Mouse (Mus musculus) embryonic facial prominence, embryonic 10.5 days (tissue): ENCODE data around the gene Slc2a5. TPM values are rescaled to one million over a fixed set of nuclear protein-coding genes. Genes with fewer than 3 reads are reported as not detected.

Experiments used
- DNase-seq: peaks from one replicate; pipeline ENCODE4 v3.0.0-alpha.2; 2017; ENCODE audit warnings: low spot score
- H3K27ac ChIP-seq: fragments of 300-500 bp; sonication (generic); replicated peaks from 2 replicates; pipeline ENCODE4 v1.5.1; 2016; ENCODE audit warnings: mild to moderate bottlenecking
- H3K27me3 ChIP-seq: fragments of 300-500 bp; sonication (generic); replicated peaks from 2 replicates; pipeline ENCODE4 v1.6.1; 2016; ENCODE audit warnings: low read depth, mild to moderate bottlenecking; ENCODE audit not compliant: poor library complexity, severe bottlenecking
- H3K36me3 ChIP-seq: fragments of 300-500 bp; sonication (generic); replicated peaks from 2 replicates; pipeline ENCODE4 v1.6.1; 2016; ENCODE audit warnings: mild to moderate bottlenecking, moderate library complexity
- H3K4me1 ChIP-seq: fragments of 300-500 bp; sonication (generic); 2 replicates; pipeline ENCODE4 v1.6.1; 2016
- H3K4me3 ChIP-seq: fragments of 300-500 bp; sonication (generic); 2 replicates; pipeline ENCODE4 v1.5.1; 2016; ENCODE audit warnings: mild to moderate bottlenecking, moderate library complexity
- H3K9me3 ChIP-seq: fragments of 300-500 bp; sonication (generic); 2 replicates; pipeline ENCODE4 v1.6.1; 2016; ENCODE audit warnings: mild to moderate bottlenecking
- WGBS: fragments of 180-500 bp; shearing (Covaris S2); methylation state at CpG from one replicate; pipeline ENCODE4 v1.1.7; 2016; 5-methylcytosine and 5-hydroxymethylcytosine counted together
- polyA plus RNA-seq: library from polyadenylated mRNA; unstranded; fragments of >200 nt; fragmentation: Nextera tagmentation; extraction: Ambion mirVana; gene quantifications from 2 replicates; pipeline ENCODE4 v1.2.1, GENCODE M21; 2016

The Slc2a5 gene
- 1.4 and 1.7 TPM in 2 replicates for polyA plus RNA-seq

DNA sequence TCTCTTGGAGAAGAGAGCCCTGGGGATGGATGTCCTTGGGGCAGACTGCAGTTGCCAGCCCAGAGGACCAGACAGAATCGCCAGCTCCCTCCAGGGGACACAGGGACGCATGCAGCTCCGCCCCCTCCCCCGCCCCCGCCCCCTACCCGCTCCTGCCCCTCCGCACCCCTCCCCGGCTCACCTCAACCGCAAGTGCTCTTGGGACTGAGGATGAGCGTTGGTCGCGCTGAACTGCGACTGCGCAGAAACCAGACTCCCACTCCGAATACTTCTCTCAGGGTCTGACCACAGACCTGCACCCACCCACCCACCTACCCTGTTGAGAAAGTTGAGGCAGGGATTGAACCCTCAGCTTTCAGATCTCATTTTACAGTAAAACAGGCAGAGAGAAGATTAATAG, at the start of gene Slc2a5:
Slc2a5 (plus strand) TSS at position 229 of the 400 bp plus-strand sequence.
- Histone ChIP-seq H3K27me3 (peaks cover 3% of the 10 kb centered on the region; the same call in 1 of the 2 replicates), H3K9me3 (no peaks in the 10 kb centered on the region), H3K4me3 (peak within 1 kb of the TSS; percentile 42), H3K27ac (peak within 1 kb of the TSS; percentile 52), H3K4me1 (peaks cover 28% of the 10 kb centered on the region), H3K36me3 (no peaks in the 10 kb centered on the region)
- 9% methylated on average over 15 of the region's 15 CpGs for WGBS
- peak; percentile 74 for DNase-seq

DNA sequence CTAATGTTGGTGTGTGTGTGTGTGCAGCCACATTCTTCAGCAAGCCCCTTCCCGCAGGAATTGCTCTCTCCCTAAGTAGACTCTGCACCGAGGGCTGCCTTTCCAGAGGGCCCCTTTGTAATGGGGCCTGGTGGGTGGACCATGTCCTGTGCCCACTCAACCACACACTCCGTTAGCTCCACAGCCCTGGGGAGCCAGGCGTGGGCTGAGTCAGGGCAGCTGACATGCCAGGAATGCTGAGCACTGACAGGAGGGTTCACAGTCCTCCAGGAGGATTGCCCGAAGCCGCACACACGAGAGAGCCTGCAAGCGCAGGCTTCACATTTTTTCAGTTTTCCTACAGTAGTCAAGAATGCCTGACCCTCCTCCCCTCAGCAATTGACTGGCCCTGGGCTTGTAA, 48.9 kb upstream of the Slc2a5 start:
- Histone ChIP-seq H3K36me3 (no peaks in the 10 kb centered on the region), H3K4me3 (no peak overlapping the region), H3K4me1 (peaks cover 18% of the 10 kb centered on the region), H3K27ac (no peak overlapping the region; the same call in 1 of the 2 replicates), H3K27me3 (peaks cover 4% of the 10 kb centered on the region; the same call in 1 of the 2 replicates), H3K9me3 (no peaks in the 10 kb centered on the region)
- DNase-seq: no peak
- WGBS: 56% methylated on average over 8 of the region's 8 CpGs

DNA sequence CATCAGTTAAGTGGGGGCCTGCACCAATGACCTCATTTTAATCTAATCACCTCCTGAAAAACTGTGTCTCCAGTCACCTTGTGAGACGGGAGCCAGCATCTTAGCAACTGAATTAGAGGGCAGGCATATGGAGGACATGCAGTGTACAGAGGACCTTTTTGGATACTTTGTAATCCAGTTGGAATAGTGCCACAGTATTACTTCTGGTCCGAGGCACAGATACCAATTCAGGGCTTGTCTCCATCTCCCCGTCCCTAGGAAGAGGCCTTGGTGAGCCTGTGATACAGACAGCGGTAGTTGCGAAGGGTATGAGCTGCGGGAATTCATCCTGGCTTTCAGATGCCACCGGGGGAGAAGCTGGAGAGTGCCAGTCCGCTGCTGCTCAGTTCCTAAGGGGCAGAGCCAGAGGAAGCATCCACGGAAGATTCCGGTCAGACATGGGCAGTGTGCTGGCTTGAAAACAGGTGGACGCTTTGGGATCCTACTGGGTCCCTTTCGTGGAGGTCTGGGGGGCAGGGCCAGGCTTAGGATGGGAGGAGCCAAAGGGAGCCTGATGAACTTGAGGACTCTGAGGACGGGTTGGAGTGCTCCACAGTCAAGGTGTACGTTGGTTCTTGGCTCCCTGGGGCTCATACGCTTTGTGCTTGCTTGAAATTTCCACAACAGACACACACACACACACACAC, 46.5 kb upstream of the Slc2a5 start:
- Histone ChIP-seq H3K9me3 (no peaks in the 10 kb centered on the region), H3K27ac (no peak overlapping the region), H3K4me1 (peaks cover 25% of the 10 kb centered on the region), H3K36me3 (no peaks in the 10 kb centered on the region), H3K27me3 (peaks cover 4% of the 10 kb centered on the region; the same call in 1 of the 2 replicates), H3K4me3 (no peak overlapping the region)
- DNase-seq: no peak
- 54% methylated on average over 15 of the region's 15 CpGs for WGBS

DNA sequence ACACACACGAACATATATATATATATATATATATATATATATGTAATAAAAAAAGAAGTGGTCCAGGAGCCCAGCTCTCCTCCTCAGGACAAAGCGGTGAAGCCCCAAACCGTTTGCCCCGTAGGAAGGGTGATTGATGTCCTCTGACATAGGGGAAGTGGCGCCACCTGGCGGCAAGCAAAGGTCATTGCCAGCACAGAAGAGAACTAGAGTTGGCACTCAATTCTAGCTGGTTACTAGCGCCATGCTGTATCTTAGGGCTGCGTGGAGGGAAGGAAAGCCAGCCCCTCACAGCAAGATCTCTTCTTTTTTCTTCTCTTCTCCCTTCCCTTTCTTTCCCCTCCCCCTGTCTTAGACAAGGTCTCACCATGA, 46.0 kb upstream of the Slc2a5 start:
- WGBS: 14% methylated on average over 8 of the region's 8 CpGs
- peak; percentile 64 for DNase-seq
- Histone ChIP-seq H3K4me3 (no peak overlapping the region), H3K36me3 (no peaks in the 10 kb centered on the region), H3K9me3 (no peaks in the 10 kb centered on the region), H3K27me3 (peaks cover 4% of the 10 kb centered on the region; the same call in 1 of the 2 replicates), H3K27ac (no peak overlapping the region), H3K4me1 (peaks cover 25% of the 10 kb centered on the region)

DNA sequence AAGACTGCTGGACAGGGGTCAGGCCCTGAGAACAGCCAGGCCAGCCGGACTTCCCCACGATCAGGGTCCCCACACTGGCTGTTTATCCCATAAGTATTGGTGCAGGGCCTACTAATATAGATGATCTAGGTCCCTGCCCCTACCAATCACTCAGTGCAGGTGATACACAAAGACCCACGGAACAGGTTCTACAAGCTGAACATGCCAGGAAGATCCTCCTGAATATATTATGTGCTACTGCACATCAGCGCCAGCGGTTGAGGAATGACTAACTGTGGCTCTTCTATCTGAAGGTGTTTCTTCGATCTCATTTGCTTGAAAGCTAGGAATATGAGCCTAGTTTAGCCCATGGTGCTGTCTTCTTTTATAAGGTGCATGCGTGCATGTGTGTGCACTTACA, 43.7 kb upstream of the Slc2a5 start:
- no peak for DNase-seq
- no peak overlapping the region for H3K27ac ChIP-seq
- H3K4me3 ChIP-seq: no peak overlapping the region
- H3K9me3 ChIP-seq: no peaks in the 10 kb centered on the region
- 81% methylated on average over 7 of the region's 7 CpGs for WGBS
- H3K36me3 ChIP-seq: no peaks in the 10 kb centered on the region
- peaks cover 9% of the 10 kb centered on the region for H3K4me1 ChIP-seq
- 0 out of 2 replicates have a peak, but pooled peaks cover 4% of the 10 kb centered on the region for H3K27me3 ChIP-seq

DNA sequence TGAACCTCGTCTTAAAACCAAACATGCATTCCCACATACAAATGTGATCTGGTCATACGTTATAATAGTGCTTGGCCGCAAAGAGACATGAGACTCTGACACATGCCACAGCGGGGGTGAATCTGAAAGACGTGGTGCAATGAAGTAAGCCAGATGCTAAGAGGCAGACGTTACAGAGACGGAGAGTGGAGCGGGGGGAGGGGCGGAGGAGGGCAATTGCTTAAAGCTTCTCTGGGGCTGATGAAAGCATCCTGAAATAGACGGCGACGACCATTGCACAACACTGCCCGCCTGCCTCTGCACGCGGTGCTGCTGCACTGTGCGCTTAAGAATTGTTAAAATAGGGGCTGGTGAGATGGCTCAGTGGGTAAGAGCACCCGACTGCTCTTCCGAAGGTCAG, 42.9 kb upstream of the Slc2a5 start:
- H3K27ac ChIP-seq: no peak overlapping the region
- no peaks in the 10 kb centered on the region for H3K9me3 ChIP-seq
- H3K4me3 ChIP-seq: no peak overlapping the region
- no peaks in the 10 kb centered on the region for H3K36me3 ChIP-seq
- no peak for DNase-seq
- H3K27me3 ChIP-seq: 0 out of 2 replicates have a peak, but pooled peaks cover 4% of the 10 kb centered on the region
- H3K4me1 ChIP-seq: peaks cover 7% of the 10 kb centered on the region
- WGBS: 44% methylated on average over 18 of the region's 18 CpGs

DNA sequence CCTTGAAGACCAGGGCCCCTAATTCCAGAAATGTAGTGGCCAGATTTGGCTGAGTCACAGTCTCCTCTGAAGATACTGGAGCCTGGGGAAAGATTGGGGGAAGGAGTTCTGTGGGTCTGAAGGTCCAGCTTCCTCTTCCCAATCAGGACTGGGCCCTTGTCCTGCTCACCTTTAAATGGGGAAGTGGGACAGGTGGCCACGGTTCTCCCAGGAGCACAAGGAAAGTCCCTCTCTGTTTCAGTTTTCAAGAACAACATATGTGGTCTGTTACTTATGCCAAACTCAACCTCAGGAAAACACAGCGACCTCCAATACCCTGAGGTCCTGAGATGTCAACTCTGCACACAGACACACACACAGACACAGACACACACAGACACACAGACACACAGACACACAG, 40.4 kb upstream of the Slc2a5 start:
- no peaks in the 10 kb centered on the region for H3K27me3 ChIP-seq
- WGBS: 83% methylated on average over 2 of the region's 2 CpGs
- H3K9me3 ChIP-seq: no peaks in the 10 kb centered on the region
- no peak overlapping the region for H3K4me3 ChIP-seq
- peaks cover 7% of the 10 kb centered on the region for H3K4me1 ChIP-seq
- no peak for DNase-seq
- no peak overlapping the region for H3K27ac ChIP-seq
- H3K36me3 ChIP-seq: no peaks in the 10 kb centered on the region

DNA sequence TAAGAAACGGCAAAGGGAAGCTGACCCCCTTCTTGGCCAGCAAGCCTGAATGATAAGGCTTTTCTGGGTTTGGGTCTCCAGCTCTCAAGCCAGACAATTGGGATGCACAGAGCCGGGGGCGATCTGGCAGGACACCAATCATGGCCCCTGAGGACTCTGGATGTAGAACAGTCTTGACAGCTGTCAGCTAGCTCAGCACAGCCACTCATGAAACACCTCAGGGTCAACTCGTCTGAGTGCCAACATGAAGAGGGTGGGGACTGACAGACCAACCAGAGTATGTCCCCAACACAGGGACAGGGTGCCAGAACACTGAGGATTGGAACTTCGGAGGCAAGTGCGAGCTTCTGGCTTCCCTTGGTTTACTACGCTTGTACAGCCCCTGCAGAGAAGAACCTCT, 39.8 kb upstream of the Slc2a5 start:
- no peak for DNase-seq
- Histone ChIP-seq H3K36me3 (no peaks in the 10 kb centered on the region), H3K9me3 (peaks cover 5% of the 10 kb centered on the region), H3K27me3 (no peaks in the 10 kb centered on the region), H3K27ac (no peak overlapping the region), H3K4me1 (peaks cover 7% of the 10 kb centered on the region), H3K4me3 (no peak overlapping the region)
- WGBS: 75% methylated on average over 7 of the region's 7 CpGs

DNA sequence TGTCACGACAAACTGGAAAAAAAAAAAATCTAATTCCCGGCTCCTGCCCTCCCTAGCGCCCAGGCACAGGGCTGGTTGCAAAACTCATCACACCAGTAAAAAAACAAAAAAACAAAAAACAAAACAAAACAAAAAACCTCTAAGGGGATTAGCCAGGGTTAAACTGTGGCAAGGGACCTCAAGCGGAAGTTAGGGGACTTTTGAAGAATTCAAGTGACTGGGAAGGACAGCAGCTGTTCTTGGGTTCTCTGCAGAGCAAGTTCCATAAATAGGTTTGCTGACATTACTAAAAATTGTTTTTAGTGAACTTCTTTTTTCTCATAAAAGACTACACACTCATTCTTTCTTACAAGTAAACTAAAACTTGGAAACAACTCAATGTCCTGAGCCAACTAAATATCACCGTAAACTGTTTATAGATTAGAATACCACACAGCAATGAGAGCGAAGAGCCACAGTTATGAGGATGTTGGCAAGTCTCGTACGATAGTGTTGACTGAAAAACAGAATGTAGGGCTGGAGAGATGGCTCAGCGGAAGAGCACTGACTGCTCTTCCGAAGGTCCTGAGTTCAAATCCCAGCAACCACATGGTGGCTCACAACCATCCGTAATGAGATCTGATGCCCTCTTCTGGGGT, 38.6 kb upstream of the Slc2a5 start:
- Histone ChIP-seq H3K4me3 (no peak overlapping the region), H3K27ac (no peak overlapping the region), H3K27me3 (no peaks in the 10 kb centered on the region), H3K9me3 (peaks cover 5% of the 10 kb centered on the region), H3K4me1 (peaks cover 7% of the 10 kb centered on the region), H3K36me3 (no peaks in the 10 kb centered on the region)
- WGBS: 89% methylated on average over 11 of the region's 11 CpGs
- no peak for DNase-seq

DNA sequence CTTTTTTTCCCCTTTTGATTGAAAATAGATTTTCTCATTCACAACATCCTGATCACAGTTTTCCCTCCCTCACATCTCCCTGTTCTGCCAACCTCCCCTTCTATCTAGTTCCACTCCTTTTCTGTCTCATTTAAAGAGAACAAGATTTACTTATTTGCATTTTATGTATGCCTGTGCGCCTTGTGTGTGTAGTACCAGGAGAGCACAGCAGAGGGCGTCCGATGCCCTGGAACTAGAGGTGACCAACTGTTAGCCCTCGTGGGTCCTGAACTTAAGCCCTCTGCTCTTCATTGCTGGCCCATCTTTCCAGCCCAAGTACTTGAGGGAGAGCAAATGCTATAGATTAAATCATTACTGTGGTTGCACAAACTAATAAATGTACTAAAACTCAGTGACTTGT, 33.7 kb upstream of the Slc2a5 start:
- H3K27me3 ChIP-seq: peaks cover 29% of the 10 kb centered on the region
- no peak overlapping the region for H3K4me3 ChIP-seq
- 79% methylated on average over 4 of the region's 4 CpGs for WGBS
- H3K27ac ChIP-seq: no peak overlapping the region
- H3K4me1 ChIP-seq: peaks cover 27% of the 10 kb centered on the region
- H3K9me3 ChIP-seq: peaks cover 5% of the 10 kb centered on the region
- no peaks in the 10 kb centered on the region for H3K36me3 ChIP-seq
- DNase-seq: no peak

DNA sequence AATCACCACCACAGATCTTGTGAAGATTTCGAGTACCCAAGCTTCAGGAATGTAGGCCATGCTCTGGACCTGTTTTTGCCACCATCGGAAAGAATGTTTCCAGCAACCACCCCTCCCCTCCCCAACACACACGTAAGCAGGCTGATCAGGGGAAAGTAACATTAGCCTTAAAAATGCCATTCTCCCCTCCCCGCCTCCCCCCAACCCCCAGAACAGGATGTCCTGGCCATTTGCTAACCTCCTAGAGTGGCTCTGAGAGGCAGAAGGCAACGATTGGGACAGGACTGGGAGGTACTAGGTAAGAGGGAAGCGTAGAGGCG, 32.3 kb upstream of the Slc2a5 start:
- Histone ChIP-seq H3K9me3 (peaks cover 5% of the 10 kb centered on the region), H3K27ac (peak overlapping the region; percentile 77), H3K4me1 (peaks cover 27% of the 10 kb centered on the region), H3K27me3 (peaks cover 43% of the 10 kb centered on the region), H3K36me3 (no peaks in the 10 kb centered on the region), H3K4me3 (peak overlapping the region; percentile 72)
- DNase-seq: no peak
- 2% methylated on average over 7 of the region's 7 CpGs for WGBS

DNA sequence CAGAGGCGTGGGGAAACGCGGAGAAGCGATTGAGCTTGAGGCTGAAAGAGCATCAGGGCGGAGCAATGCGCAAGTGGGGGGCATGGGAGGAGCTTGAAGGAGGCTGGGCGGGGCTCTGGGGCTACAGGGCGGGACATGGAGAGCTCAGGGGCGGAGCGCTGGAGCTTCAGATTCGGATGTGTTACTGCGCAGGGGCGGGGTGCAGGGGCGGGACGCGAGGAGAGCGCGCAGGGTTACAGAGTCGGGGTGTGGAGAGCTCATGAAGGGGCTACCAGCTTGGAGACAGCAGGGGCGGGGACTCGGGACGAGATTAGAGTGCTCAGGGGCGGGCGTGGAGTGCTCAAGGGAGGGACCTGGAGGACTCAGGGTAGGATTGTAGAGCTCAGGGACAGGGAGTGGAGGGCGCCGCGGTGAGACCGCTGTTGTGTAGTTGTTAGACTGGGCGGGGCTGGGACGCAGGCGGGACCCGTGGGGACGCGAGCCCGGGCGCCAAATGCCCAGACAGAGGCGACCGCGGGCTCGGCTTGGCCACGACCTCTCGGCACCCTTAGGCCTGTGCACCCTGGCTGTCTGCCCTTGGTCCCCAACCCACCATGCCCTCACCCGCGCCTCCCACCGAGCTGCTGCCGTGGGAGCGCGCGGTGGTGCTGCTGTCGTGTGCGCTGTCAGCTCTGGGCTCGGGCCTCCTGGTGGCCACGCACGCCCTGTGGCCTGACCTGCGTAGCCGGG, 31.8 kb upstream of the Slc2a5 start, which contains the start of gene Gpr157:
Gpr157 (plus strand) TSS at position 205 of the 729 bp plus-strand sequence.
- Histone ChIP-seq H3K27ac (peak within 1 kb of the TSS; percentile 77), H3K9me3 (peaks cover 5% of the 10 kb centered on the region), H3K4me1 (peaks cover 27% of the 10 kb centered on the region), H3K27me3 (peaks cover 48% of the 10 kb centered on the region), H3K36me3 (no peaks in the 10 kb centered on the region), H3K4me3 (peak within 1 kb of the TSS; percentile 72)
- WGBS: under 1% methylated on average over 56 of the region's 56 CpGs
- DNase-seq: peak; percentile 95
